Mouse (Mus musculus) limb, embryonic 14.5 days (tissue): Measurements from ENCODE around the gene Ifit2. TPM values are rescaled to one million over a fixed set of nuclear protein-coding genes. Genes with fewer than 3 reads are reported as not detected.

ENCODE experiments used
- ATAC-seq: fragments of 200-750 bp; cut with Nextera tagmentation; 2 replicates; pipeline ENCODE4 v1.8.0; 2017; ENCODE audit warnings: low read depth, moderate number of reproducible peaks, moderate TSS enrichment; ENCODE audit not compliant: low FRiP score
- DNase-seq: peaks from one replicate; pipeline ENCODE4 v3.0.0-alpha.2; 2015; ENCODE audit warnings: low spot score
- H3K27ac ChIP-seq: fragments of 300-500 bp; sonication (generic); replicated peaks from 2 replicates; pipeline ENCODE4 v1.5.1; 2014; ENCODE audit warnings: low read depth, mild to moderate bottlenecking, low read length, moderate library complexity, mixed read lengths
- H3K27me3 ChIP-seq: fragments of 300-500 bp; sonication (generic); 2 replicates; pipeline ENCODE4 v1.6.1; 2014; ENCODE audit warnings: low read length, mixed read lengths; ENCODE audit not compliant: control insufficient read depth, insufficient read depth
- H3K36me3 ChIP-seq: fragments of 300-500 bp; sonication (generic); 2 replicates; pipeline ENCODE4 v1.6.1; 2014; ENCODE audit warnings: mild to moderate bottlenecking, low read length, moderate library complexity, mixed read lengths; ENCODE audit not compliant: control insufficient read depth, insufficient read depth
- H3K4me1 ChIP-seq: fragments of 300-500 bp; sonication (generic); 2 replicates; pipeline ENCODE4 v1.6.1; 2014; ENCODE audit warnings: antibody characterized with exemption, low read length, mixed read lengths; ENCODE audit not compliant: control insufficient read depth, insufficient read depth
- H3K4me2 ChIP-seq: fragments of 300-500 bp; sonication (generic); replicated peaks from 2 replicates; pipeline ENCODE4 v1.6.1; 2014; ENCODE audit warnings: low read depth, mild to moderate bottlenecking, low read length, moderate library complexity; ENCODE audit not compliant: severe bottlenecking
- H3K4me3 ChIP-seq: fragments of 300-500 bp; sonication (generic); replicated peaks from 2 replicates; pipeline ENCODE4 v1.5.1; 2014; ENCODE audit warnings: low read length
- H3K9ac ChIP-seq: fragments of 300-500 bp; sonication (generic); 2 replicates; pipeline ENCODE4 v1.6.1; 2014; ENCODE audit warnings: mild to moderate bottlenecking, low read depth, low read length, moderate library complexity; ENCODE audit not compliant: severe bottlenecking
- H3K9me3 ChIP-seq: fragments of 300-500 bp; sonication (generic); 2 replicates; pipeline ENCODE4 v1.6.1; 2016; ENCODE audit warnings: low read length; ENCODE audit not compliant: control insufficient read depth
- POLR2A ChIP-seq: fragments of 200-500 bp; IDR thresholded peaks from 2 replicates; pipeline ENCODE4 v1.8.0; 2012; ENCODE audit warnings: inconsistent platforms, mild to moderate bottlenecking, moderate library complexity, borderline replicate concordance; ENCODE audit not compliant: insufficient read depth, insufficient read length; ENCODE audit errors: extremely low read depth
- WGBS: fragments of 180-500 bp; shearing (Covaris S2); extraction: QIAGEN DNeasy Blood & Tissue Kit; methylation state at CpG from one replicate; pipeline ENCODE4 v1.1.7; 2014; 5-methylcytosine and 5-hydroxymethylcytosine counted together
- polyA plus RNA-seq, 2 experiments: library from polyadenylated mRNA; depleted of rRNA in 1 of 2; stranded (reverse) in 1 of 2; unstranded in 1 of 2; fragments of >200 nt; fragmentation: Nextera tagmentation in 1 of 2; extraction: Ambion mirVana in 1 of 2; gene quantifications; 2 replicates each; pipeline versions ENCODE4 v1.2.1 to v1.2.3; 2012 to 2014

Ifit2 gene
- polyA plus RNA-seq, 2 experiments, result 5.3 to 13.5 TPM

- Histone ChIP-seq H3K9ac (no peak overlapping the region), H3K9me3 (no peaks in the 10 kb centered on the region), H3K4me2 (no peak overlapping the region), H3K36me3 (peaks cover 11% of the 10 kb centered on the region), H3K4me1 (peaks cover under 1% of the 10 kb centered on the region; the same call in 1 of the 2 replicates), H3K27ac (no peak overlapping the region), H3K27me3 (no peaks in the 10 kb centered on the region), H3K4me3 (no peak overlapping the region)
- WGBS, result 86% methylated on average over 3 of the region's 3 CpGs
- no peak for ATAC-seq
- DNase-seq, result no peak
- no peak for TF ChIP-seq POLR2A
These were observed 30.8 kb upstream of the Ifit2 start for GRCm38 (mm10) chr19:34519646-34520045.

- Histone ChIP-seq H3K27ac (no peak overlapping the region), H3K36me3 (peaks cover 11% of the 10 kb centered on the region), H3K4me3 (no peak overlapping the region), H3K4me2 (no peak overlapping the region), H3K4me1 (peaks cover 4% of the 10 kb centered on the region), H3K9ac (no peak overlapping the region), H3K9me3 (no peaks in the 10 kb centered on the region), H3K27me3 (no peaks in the 10 kb centered on the region)
- TF ChIP-seq POLR2A, result no peak
- 81% methylated on average over 4 of the region's 4 CpGs for WGBS
- no peak for DNase-seq
- no peak for ATAC-seq
These were observed 30.4 kb upstream of the Ifit2 start for GRCm38 (mm10) chr19:34520051-34520450.

- Histone ChIP-seq H3K27ac (no peak overlapping the region), H3K9ac (no peak overlapping the region), H3K36me3 (peaks cover 11% of the 10 kb centered on the region), H3K27me3 (no peaks in the 10 kb centered on the region), H3K4me3 (no peak overlapping the region), H3K4me1 (peaks cover 8% of the 10 kb centered on the region), H3K9me3 (no peaks in the 10 kb centered on the region), H3K4me2 (no peak overlapping the region)
- 61% methylated on average over 2 of the region's 2 CpGs for WGBS
- DNase-seq (no peak), ATAC-seq (no peak)
- TF ChIP-seq POLR2A, result no peak
These were observed 29.1 kb upstream of the Ifit2 start for GRCm38 (mm10) chr19:34521361-34521760.

GRCm38 (mm10) chr19:34521978-34522377 lies 28.5 kb upstream of the Ifit2 start:
- H3K9me3 ChIP-seq, result no peaks in the 10 kb centered on the region
- H3K36me3 ChIP-seq, result peaks cover 11% of the 10 kb centered on the region
- H3K4me3 ChIP-seq, result no peak overlapping the region
- H3K9ac ChIP-seq, result no peak overlapping the region
- DNase-seq, result no peak
- TF ChIP-seq POLR2A, result no peak
- H3K27me3 ChIP-seq, result no peaks in the 10 kb centered on the region
- ATAC-seq, result no peak
- 80% methylated on average over 1 of the region's 1 CpGs for WGBS
- no peak overlapping the region for H3K27ac ChIP-seq
- H3K4me2 ChIP-seq, result no peak overlapping the region
- peaks cover 9% of the 10 kb centered on the region for H3K4me1 ChIP-seq

- Histone ChIP-seq H3K27me3 (no peaks in the 10 kb centered on the region), H3K4me1 (peaks cover 9% of the 10 kb centered on the region), H3K9ac (no peak overlapping the region), H3K4me2 (no peak overlapping the region), H3K36me3 (peaks cover 11% of the 10 kb centered on the region), H3K27ac (no peak overlapping the region), H3K4me3 (no peak overlapping the region), H3K9me3 (no peaks in the 10 kb centered on the region)
- ATAC-seq (no peak), DNase-seq (no peak)
- no peak for TF ChIP-seq POLR2A
- WGBS, result 81% methylated on average over 12 of the region's 12 CpGs
These were observed 27.3 kb upstream of the Ifit2 start for GRCm38 (mm10) chr19:34523106-34523725.
